Mouse (Mus musculus): ENCODE results near the gene Zbtb8os.
"Not testable (repeated sequence)": the region's sequence is repeated elsewhere in the genome, so short reads cannot be mapped to it uniquely, and the experiment has no call there.

The Zbtb8os gene

GRCm38 (mm10) chr4:129332846-129333245 is 2.6 kb upstream of the Zbtb8os start:
- DNase-seq (ENCODE audit: low read depth, low spot score), result no peak

- DNase-seq (ENCODE audit: low read depth, low spot score), result no peak
Observed at GRCm38 (mm10) chr4:129334677-129335215, 749 bp upstream of the Zbtb8os start.

- DNase-seq (ENCODE audit: low read depth, low spot score), result no peak
Observed at GRCm38 (mm10) chr4:129336291-129336690, 796 bp downstream of the Zbtb8os start.

- no peak for DNase-seq (ENCODE audit: low read depth, low spot score)
Observed at GRCm38 (mm10) chr4:129339743-129340142, 4.2 kb downstream of the Zbtb8os start.

- no peak for DNase-seq (ENCODE audit: low read depth, low spot score)
Observed at GRCm38 (mm10) chr4:129341888-129342287, 6.4 kb downstream of the Zbtb8os start.

- DNase-seq (ENCODE audit: low read depth, low spot score), result no peak
Observed at GRCm38 (mm10) chr4:129342705-129343104, 7.2 kb downstream of the Zbtb8os start.

- DNase-seq (ENCODE audit: low read depth, low spot score), result no peak
Observed at GRCm38 (mm10) chr4:129346481-129347154, 11.1 kb downstream of the Zbtb8os start.

GRCm38 (mm10) chr4:129350644-129351043 is 15.1 kb downstream of the Zbtb8os start:
- DNase-seq (ENCODE audit: low read depth, low spot score), result peak; percentile 72

GRCm38 (mm10) chr4:129351111-129351510 is 15.6 kb downstream of the Zbtb8os start:
- no peak for DNase-seq (ENCODE audit: low read depth, low spot score)

GRCm38 (mm10) chr4:129353176-129353575 is 17.7 kb downstream of the Zbtb8os start:
- no peak for DNase-seq (ENCODE audit: low read depth, low spot score)

- no peak for DNase-seq (ENCODE audit: low read depth, low spot score)
Observed at GRCm38 (mm10) chr4:129354236-129354635, 18.7 kb downstream of the Zbtb8os start.

- no peak for DNase-seq (ENCODE audit: low read depth, low spot score)
Observed at GRCm38 (mm10) chr4:129357613-129358163, 22.2 kb downstream of the Zbtb8os start.

- DNase-seq (ENCODE audit: low read depth, low spot score), result not testable (repeated sequence)
Observed at GRCm38 (mm10) chr4:129362238-129362637, 26.7 kb downstream of the Zbtb8os start.

GRCm38 (mm10) chr4:129362771-129363170 is 27.3 kb downstream of the Zbtb8os start:
- no peak for DNase-seq (ENCODE audit: low read depth, low spot score)

- no peak for DNase-seq (ENCODE audit: low read depth, low spot score)
Observed at GRCm38 (mm10) chr4:129363463-129363862, 28.0 kb downstream of the Zbtb8os start.

- DNase-seq (ENCODE audit: low read depth, low spot score), result no peak
Observed at GRCm38 (mm10) chr4:129364379-129364778, 28.9 kb downstream of the Zbtb8os start.

GRCm38 (mm10) chr4:129365224-129365623 is 29.7 kb downstream of the Zbtb8os start:
- DNase-seq (ENCODE audit: low read depth, low spot score), result no peak

GRCm38 (mm10) chr4:129371391-129371790 is 35.9 kb downstream of the Zbtb8os start:
- DNase-seq (ENCODE audit: low read depth, low spot score), result no peak

- no peak for DNase-seq (ENCODE audit: low read depth, low spot score)
Observed at GRCm38 (mm10) chr4:129373202-129373976, 37.9 kb downstream of the Zbtb8os start.

- DNase-seq (ENCODE audit: low read depth, low spot score), result no peak
Observed at GRCm38 (mm10) chr4:129374219-129374755, 38.8 kb downstream of the Zbtb8os start.

GRCm38 (mm10) chr4:129375000-129375399 is 39.5 kb downstream of the Zbtb8os start:
- no peak for DNase-seq (ENCODE audit: low read depth, low spot score)

GRCm38 (mm10) chr4:129375821-129376220 is 40.3 kb downstream of the Zbtb8os start:
- no peak for DNase-seq (ENCODE audit: low read depth, low spot score)
